Mouse (Mus musculus) cerebellum, adult 2 months (tissue): ENCODE results near the gene Ovca2.

ENCODE experiments used
- CTCF ChIP-seq: fragments of 200-500 bp; IDR thresholded peaks from 2 replicates; pipeline ENCODE4 v1.5.1; 2011; ENCODE audit warnings: low read depth, mild to moderate bottlenecking, control low read depth, low read length, moderate library complexity, borderline replicate concordance; ENCODE audit not compliant: insufficient read depth
- POLR2A ChIP-seq: fragments of 200-500 bp; IDR thresholded peaks from 2 replicates; pipeline ENCODE4 v1.6.1; 2011; ENCODE audit warnings: low read length, control low read depth, borderline replicate concordance; ENCODE audit not compliant: insufficient read depth

DNA sequence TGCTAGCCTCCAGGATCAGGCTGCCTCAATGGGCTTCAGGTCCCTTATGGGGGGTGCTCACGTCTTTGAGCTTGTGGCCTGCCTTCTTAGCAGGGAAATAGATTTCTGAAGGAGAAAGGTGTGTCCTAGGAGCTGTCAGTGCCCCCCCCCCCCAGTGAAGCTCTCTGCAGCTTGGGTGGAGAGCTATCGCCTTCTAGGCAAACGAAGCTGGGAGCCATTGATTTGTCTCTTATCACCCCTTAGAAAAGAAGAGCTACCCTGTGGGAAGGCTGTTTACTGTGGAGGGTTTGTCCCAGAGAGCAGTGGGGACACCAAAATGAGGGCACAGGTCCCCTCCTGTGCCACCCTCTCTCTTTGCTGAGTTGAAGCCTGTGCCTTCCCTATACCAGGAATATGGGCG lies 31.5 kb upstream of the Ovca2 start:
- no peak for TF ChIP-seq CTCF
- no peak for TF ChIP-seq POLR2A
